Mouse (Mus musculus) liver, embryonic 14 days (tissue): ENCODE measurements around the gene Cbfb. TPM values are rescaled to one million over a fixed set of nuclear protein-coding genes. Genes with fewer than 3 reads are reported as not detected.

Experiments
- polyA plus RNA-seq: library from polyadenylated mRNA; depleted of rRNA; stranded (reverse); fragments of >200 nt; gene quantifications from 2 replicates; pipeline ENCODE4 v1.2.3, GENCODE M21; 2012; rRNA removed

Cbfb gene
- polyA plus RNA-seq = 5.0 and 7.1 TPM in 2 replicates

GRCm38 (mm10) chr8:105170381-105171115 is at the start of gene Cbfb:
Cbfb (plus strand) TSS chr8:105170674.

GRCm38 (mm10) chr8:105131509-105131908 is 39.0 kb upstream of the Cbfb start, which contains the start of gene Ces4a:
Ces4a (plus strand) TSS chr8:105131800.

GRCm38 (mm10) chr8:105224413-105225271 is 54.2 kb downstream of the Cbfb start, which contains the start of gene D230025D16Rik:
D230025D16Rik (plus strand) TSS chr8:105225145.

GRCm38 (mm10) chr8:105254966-105255350 is 84.5 kb downstream of the Cbfb start, which contains the start of gene B3gnt9:
B3gnt9 (minus strand) TSS chr8:105255153.

GRCm38 (mm10) chr8:105264024-105264982 is 93.8 kb downstream of the Cbfb start, which contains the start of the genes Tradd and Fbxl8:
Tradd (minus strand) TSS chr8:105264609.
Fbxl8 (plus strand) TSS chr8:105264648.

Other genes with a start within 250 kb of the Cbfb start
- 1.5 and 1.9 TPM in 2 replicates for gene Ces2e, start 244.4 kb upstream of the Cbfb start, polyA plus RNA-seq
- gene Ces2f, start 223.3 kb upstream of the Cbfb start, polyA plus RNA-seq = 0.01 TPM in 1 of 2 replicates, not detected in the other
- gene Ces2g, start 209.0 kb upstream of the Cbfb start, polyA plus RNA-seq = 19.6 and 22.5 TPM in 2 replicates
- gene Ces2h, start 169.8 kb upstream of the Cbfb start, polyA plus RNA-seq = not detected in 2 replicates
- 0.19 and 0.23 TPM in 2 replicates for gene Ces3a, start 122.1 kb upstream of the Cbfb start, polyA plus RNA-seq
- gene Ces3b, start 86.9 kb upstream of the Cbfb start, polyA plus RNA-seq = not detected in 2 replicates
- gene Ces4a, start 38.9 kb upstream of the Cbfb start, polyA plus RNA-seq = not detected in 2 replicates
- 10.6 and 12.9 TPM in 2 replicates for gene D230025D16Rik, start 54.5 kb downstream of the Cbfb start, polyA plus RNA-seq
- gene B3gnt9, start 84.5 kb downstream of the Cbfb start, polyA plus RNA-seq = 1.4 and 1.7 TPM in 2 replicates
- 5.4 and 5.6 TPM in 2 replicates for gene Tradd, start 93.9 kb downstream of the Cbfb start, polyA plus RNA-seq
- 0.77 and 0.93 TPM in 2 replicates for gene Fbxl8, start 94.0 kb downstream of the Cbfb start, polyA plus RNA-seq
- 0.01 and 0.03 TPM in 2 replicates for gene Hsf4, start 99.1 kb downstream of the Cbfb start, polyA plus RNA-seq
- gene Nol3, start 105.5 kb downstream of the Cbfb start, polyA plus RNA-seq = 0.02 and 0.07 TPM in 2 replicates
- 1.1 TPM in 2 replicates for gene 4931428F04Rik, start 119.2 kb downstream of the Cbfb start, polyA plus RNA-seq
- 5.9 and 7.1 TPM in 2 replicates for gene Exoc3l, start 125.4 kb downstream of the Cbfb start, polyA plus RNA-seq
- 221 and 269 TPM in 2 replicates for gene E2f4, start 127.0 kb downstream of the Cbfb start, polyA plus RNA-seq
- gene Elmo3, start 134.9 kb downstream of the Cbfb start, polyA plus RNA-seq = 3.3 and 3.8 TPM in 2 replicates
- 8.4 and 9.2 TPM in 2 replicates for gene Lrrc29, start 155.6 kb downstream of the Cbfb start, polyA plus RNA-seq
- 57.5 and 62.2 TPM in 2 replicates for gene Tmem208, start 155.7 kb downstream of the Cbfb start, polyA plus RNA-seq
- gene Fhod1, start 177.3 kb downstream of the Cbfb start, polyA plus RNA-seq = 3.6 and 4.4 TPM in 2 replicates
- gene Slc9a5, start 178.2 kb downstream of the Cbfb start, polyA plus RNA-seq = 0.75 and 0.82 TPM in 2 replicates
- 0.02 and 0.07 TPM in 2 replicates for gene Plekhg4, start 202.6 kb downstream of the Cbfb start, polyA plus RNA-seq
- not detected in 2 replicates for gene Kctd19, start 242.8 kb downstream of the Cbfb start, polyA plus RNA-seq
- 0.08 and 0.10 TPM in 2 replicates for gene Lrrc36, start 242.9 kb downstream of the Cbfb start, polyA plus RNA-seq